Mouse (Mus musculus) adrenal gland, postnatal 25 days (tissue): ENCODE measurements around the gene Rnaseh1. TPM values are rescaled to one million over a fixed set of nuclear protein-coding genes. Genes with fewer than 3 reads are reported as not detected.

Experiments used
- DNase-seq: peaks from one replicate; pipeline ENCODE4 v3.0.0; 2021; ENCODE audit warnings: mixed read lengths
- total RNA-seq: library from RNA; stranded (reverse); gene quantifications from 2 replicates; pipeline ENCODE4 v1.2.3, GENCODE M21; 2021

The Rnaseh1 gene
- total RNA-seq, 1 experiment from 2014 or later, result 16.1 TPM

GRCm38 (mm10) chr12:28667287-28667686 is 17.9 kb downstream of the Rnaseh1 start:
- DNase-seq, result no peak

DNA sequence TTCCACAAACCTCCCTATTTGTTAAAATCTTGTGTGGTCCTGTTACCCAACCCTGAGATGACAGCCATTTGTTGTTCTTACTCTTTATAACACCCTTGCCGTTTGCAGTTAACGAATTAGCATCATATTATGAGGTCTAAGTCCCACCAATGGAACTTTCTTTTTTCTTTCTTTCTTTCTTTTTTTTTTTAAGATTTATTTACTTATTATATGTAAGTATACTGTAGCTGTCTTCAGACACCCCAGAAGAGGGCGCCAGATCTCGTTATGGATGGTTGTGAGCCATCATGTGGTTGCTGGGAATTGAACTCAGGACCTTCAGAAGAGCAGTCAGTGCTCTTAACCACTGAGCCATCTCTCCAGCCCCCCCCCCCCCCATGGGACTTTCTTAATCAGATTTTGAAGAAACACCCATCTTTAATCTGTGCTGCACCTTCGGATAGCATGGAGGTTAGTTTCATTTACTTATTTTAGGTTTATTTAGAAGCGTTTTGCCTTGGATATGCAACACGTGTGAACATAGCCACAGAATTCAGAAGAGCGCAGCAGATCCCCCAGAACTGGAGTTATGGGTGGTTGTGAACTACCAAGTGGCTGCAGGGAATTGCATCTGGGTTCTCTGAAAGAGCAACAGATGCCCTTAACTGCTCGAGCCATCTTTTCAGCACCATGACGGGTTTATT is 24.8 kb downstream of the Rnaseh1 start:
- no peak for DNase-seq

- peak; percentile 81 for DNase-seq
Observed at GRCm38 (mm10) chr12:28675121-28675924, 25.9 kb downstream of the Rnaseh1 start, which contains the start of gene Adi1. Adi1 (plus strand) TSS chr12:28675231.

GRCm38 (mm10) chr12:28675925-28676209 is 26.5 kb downstream of the Rnaseh1 start:
- no peak for DNase-seq

DNA sequence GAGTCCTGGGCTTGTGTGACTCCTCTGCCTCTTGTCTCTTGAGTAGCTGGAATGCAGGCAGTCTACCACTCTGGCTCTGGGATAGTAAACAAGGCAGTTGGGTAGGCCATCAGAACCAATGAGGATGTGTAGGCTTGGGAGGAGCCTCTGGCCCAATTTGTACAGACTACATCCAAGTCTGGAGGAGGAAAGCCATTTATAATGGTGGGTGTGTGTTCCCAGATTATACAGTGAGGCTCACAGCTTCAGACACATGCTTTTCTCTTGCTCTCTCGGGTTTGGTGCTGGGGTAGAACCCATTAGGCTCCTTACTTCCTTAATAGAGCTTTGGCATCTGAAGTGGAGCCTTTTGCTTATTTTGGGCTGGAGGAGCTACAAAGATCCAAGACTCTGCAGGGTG is 35.3 kb downstream of the Rnaseh1 start:
- no peak for DNase-seq

DNA sequence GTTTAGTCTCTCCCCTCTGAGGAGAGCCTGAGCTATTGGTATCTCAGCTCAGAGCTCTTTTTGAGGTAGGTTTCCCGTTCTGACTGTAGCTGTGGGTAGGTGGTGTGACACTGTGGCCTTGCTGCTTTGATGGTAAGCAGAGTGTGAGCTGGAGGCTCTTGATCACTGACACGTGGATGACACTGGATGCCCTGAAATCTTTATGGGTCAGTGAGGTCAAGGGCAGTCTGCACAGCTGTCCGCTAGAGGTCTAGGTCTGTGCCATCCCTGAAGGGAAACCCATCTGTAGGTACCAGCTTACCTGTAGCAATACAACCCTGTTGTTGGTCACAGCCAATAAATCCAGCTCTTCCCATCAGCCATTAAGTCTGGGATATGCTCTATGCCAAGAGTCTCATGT is 36.4 kb downstream of the Rnaseh1 start:
- no peak for DNase-seq

DNA sequence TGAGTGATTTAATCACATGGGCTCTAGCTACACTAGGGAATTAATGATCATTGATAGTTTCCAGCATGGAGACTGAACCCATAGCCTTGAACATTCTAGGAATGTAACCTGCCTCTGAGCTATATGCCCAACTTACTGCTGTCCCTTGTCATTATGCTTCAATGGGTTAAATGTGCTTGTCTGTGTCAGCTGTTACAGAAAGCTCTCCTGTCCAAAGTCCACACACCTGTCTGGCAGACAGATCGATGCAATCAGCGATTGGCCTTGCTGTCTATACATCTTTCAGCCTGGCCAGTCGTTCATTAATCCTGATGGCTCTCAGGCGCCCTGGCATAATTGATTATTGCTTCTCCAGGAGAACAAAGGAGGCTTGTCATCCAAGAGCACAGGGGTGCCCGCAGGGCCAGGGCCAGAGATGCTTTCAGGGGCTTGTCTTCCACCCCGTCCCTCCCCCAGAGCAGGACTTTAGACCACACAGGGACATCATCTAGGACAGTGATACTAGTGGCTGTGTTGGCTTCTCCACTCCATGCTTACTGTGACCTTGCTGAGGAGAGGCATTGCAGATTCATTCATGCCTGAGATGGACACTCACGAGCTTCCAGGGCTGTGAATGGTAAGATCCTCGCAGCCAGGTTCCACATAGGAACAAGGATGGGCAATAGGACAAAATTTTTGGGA is 36.9 kb downstream of the Rnaseh1 start:
- no peak for DNase-seq

GRCm38 (mm10) chr12:28688996-28689395 is 39.6 kb downstream of the Rnaseh1 start:
- DNase-seq, result no peak

DNA sequence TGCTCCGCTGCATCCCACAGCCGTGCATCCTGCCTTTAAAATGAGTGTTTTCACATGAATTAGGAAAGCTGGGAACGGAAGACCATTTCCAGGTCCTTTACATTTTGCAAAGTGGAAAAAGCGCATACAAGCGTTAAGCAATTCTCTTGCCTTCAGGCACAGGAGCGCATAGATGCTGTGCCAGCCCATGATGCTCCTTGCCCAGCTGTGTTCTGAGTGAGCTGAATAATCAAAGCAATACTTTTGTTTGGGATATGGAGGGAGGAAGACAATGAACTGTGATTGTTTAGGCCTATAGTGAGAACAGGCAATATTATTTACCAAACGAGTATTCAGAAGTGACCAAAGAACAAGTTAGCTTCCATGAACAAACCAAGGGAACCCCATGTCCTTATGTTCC is 41.3 kb downstream of the Rnaseh1 start:
- DNase-seq, result no peak

- no peak for DNase-seq
Observed at GRCm38 (mm10) chr12:28693738-28694137, 44.3 kb downstream of the Rnaseh1 start.

- DNase-seq, result no peak
Observed at GRCm38 (mm10) chr12:28694231-28694630, 44.8 kb downstream of the Rnaseh1 start.

- no peak for DNase-seq
Observed at GRCm38 (mm10) chr12:28694776-28695175, 45.4 kb downstream of the Rnaseh1 start.

DNA sequence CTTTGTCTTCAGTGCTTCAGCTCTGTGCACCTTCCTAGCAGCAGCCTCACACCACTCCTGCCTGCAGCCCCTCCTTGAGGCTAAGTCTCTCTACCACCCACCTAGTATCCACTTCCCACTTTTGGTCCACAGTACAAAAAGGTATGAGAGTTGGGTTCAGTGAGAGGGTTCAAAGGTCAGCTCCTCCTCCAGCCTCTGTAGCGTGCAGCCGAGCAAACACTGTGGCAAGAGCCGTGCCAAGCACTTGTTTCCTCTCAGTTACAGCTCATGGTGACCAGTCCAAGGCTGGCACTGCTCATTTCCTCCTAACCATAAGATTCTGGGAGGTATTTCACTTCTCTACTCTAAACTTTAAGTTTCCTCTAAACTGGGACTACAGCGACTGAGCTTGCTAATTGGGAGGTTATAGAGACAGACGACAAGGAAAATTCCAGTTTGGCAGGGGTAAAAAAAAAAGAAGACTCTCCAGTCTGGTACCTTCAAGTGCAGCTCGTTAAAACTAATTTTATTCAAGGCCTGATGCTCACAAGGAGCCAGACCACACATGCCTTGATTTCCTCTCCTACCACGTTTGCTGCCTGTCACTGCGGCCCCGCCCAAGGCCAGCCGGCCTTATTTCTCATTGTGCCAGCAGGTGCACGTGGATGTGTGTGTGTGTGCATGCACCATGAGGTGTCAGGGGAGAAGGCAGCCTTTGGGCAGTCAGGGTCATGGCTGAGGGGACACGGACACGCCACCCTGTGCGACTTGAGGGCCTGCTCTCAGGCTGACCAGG is 48.6 kb downstream of the Rnaseh1 start:
- DNase-seq, result no peak

- no peak for DNase-seq
Observed at GRCm38 (mm10) chr12:28699086-28699485, 49.7 kb downstream of the Rnaseh1 start.

DNA sequence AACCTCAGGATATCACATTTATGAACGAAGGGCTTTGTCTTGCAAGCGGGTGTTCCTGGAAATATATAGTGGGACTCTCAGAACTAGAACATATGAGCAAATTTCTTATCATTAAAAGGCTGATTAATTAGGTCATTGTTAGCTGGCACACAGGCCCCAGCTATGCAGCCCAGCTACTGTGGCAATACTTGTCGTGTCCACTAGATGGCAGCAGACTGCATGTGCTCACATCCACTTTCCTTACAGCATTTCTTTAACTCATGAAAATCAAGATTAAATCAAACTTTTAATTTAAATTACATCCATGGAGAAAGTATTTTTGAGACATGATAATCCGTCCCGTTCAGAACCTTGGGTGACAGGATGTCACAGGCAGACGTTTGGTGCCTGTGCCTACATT is 50.3 kb downstream of the Rnaseh1 start:
- peak; percentile 63 for DNase-seq

DNA sequence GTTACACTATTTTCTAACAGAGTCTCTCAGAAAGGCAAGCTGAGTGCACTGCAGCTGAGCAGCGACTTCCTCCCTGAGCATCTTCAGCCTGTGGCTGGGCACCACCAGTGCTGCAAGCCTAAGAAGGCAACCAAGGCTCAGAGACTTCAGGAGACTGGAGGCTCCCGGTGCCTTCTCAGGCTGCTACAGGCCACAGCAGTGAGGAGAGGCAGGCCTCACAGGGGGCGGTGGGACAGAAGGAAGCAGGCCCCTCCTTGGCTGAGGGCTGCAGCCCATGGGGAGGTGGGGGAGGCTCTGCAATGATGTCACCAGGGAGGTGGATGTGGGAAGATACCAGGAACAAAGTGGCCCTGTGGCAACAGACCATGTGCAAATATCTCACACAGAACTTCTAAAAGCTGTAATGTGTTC is 50.7 kb downstream of the Rnaseh1 start:
- DNase-seq, result no peak

DNA sequence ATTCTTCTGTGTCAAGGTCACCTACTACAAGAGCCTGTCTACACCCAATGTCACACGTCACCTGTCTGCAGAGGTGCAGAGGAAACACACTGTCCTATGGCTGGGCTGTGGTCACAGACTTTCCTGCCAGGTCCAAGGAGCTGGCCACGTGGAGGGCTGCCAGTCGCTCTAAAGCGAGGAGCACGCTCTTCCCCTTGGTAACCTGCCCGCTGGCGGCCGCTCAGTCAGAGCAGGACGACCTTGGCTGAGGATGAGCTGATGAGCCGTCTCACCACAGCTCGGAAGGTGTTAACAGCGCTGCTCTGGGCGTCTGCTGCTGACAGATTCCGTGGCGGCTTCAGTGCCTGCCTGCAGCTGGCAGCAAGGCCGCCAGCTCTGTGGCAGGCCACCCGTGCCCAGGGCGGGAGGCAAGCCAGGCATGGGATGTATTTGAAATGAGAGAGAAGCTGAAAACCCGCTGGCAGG is 51.2 kb downstream of the Rnaseh1 start:
- peak; percentile 82 for DNase-seq

DNA sequence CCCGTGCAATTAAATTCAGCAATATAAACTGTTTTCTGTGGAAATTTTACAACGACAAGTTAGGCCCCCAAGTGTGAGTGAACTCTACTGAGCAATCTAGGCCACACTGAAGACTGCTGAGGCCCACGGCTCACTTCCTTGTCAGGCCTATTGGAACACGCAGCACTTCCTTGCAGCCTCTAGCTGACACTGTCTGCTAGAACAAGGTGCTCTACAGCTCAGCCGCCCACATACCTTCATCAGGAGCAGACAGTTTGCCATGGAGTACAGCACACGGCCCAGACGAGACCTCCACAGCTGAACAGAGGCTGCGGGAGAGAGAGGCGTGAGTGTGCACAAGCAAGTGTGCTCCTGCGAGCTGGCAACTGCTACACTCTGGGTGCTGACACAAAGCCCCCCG is 51.9 kb downstream of the Rnaseh1 start:
- DNase-seq, result no peak

GRCm38 (mm10) chr12:28704381-28704780 is 55.0 kb downstream of the Rnaseh1 start:
- peak; percentile 27 for DNase-seq

DNA sequence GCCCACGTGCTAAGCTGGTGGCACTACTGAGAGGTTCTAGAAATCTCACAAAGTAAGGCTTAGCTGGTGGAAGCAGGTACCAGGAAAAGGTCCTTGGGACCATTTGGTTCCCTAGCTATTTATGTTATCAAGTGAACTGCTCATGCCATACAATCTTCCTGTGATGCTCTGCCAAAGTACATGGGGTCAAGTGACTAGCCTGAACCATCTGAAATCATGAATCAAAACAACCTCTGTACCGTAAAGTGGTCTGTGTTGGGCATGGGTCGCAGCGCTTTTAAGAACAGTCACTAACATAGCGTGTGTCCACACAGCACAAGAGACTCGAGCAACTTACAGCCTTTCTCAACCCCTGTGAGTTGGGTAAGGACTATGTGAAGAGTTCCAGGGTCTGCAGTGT is 55.8 kb downstream of the Rnaseh1 start:
- no peak for DNase-seq

GRCm38 (mm10) chr12:28708154-28708553 is 58.8 kb downstream of the Rnaseh1 start:
- DNase-seq, result no peak
